Mouse (Mus musculus) megakaryocyte-erythroid progenitor cell, adult 5-6 weeks (primary cell): ENCODE measurements around the gene Cyp26b1. TPM values are rescaled to one million over a fixed set of nuclear protein-coding genes. Genes with fewer than 3 reads are reported as not detected.

Source experiments
- ATAC-seq: replicated peaks from 2 replicates; pipeline ENCODE4 v1.8.0; 2016; ENCODE audit warnings: mild to moderate bottlenecking, inconsistent platforms; ENCODE audit not compliant: severe bottlenecking, poor library complexity, low FRiP score, low TSS enrichment
- total RNA-seq, 2 experiments: library from RNA; stranded (forward) in 1 of 2; stranded (reverse) in 1 of 2; fragments of 200-1000, 215-1000 nt in 1 of 2; fragments of >200 nt in 1 of 2; fragmentation: Nextera tagmentation in 1 of 2; gene quantifications; 2 replicates each; pipeline ENCODE4 v1.2.3; 2014 to 2017

Gene Cyp26b1
- total RNA-seq, 2 experiments from 2014 or later: not detected

- ATAC-seq: no peak; the same call in 1 of the 2 replicates
Measured at GRCm38 (mm10) chr6:84569590-84569989, 24.1 kb downstream of the Cyp26b1 start.

GRCm38 (mm10) chr6:84568880-84569279, 24.8 kb downstream of the Cyp26b1 start:
- no peak for ATAC-seq

DNA sequence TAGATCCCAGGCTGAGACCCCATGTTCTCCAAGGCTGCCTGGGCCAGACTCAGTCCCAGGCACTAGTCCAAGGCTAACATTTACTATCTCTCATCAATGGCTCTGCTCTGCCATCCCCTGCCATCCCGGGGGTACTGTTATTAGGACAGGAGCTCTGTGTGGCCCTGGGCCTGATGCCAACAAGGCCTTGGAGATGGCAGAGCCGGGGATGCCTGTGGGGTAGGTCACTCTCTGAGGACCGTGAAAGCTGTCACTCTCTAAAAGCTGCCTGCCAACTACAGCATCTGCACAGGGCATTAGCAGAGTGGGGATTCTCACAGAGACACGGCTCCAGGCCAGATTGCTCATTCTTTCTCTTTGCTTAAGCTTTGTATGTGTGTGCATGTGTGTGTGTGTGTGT, 26.0 kb downstream of the Cyp26b1 start:
- ATAC-seq: no peak

GRCm38 (mm10) chr6:84566825-84567224, 26.9 kb downstream of the Cyp26b1 start:
- ATAC-seq: no peak

DNA sequence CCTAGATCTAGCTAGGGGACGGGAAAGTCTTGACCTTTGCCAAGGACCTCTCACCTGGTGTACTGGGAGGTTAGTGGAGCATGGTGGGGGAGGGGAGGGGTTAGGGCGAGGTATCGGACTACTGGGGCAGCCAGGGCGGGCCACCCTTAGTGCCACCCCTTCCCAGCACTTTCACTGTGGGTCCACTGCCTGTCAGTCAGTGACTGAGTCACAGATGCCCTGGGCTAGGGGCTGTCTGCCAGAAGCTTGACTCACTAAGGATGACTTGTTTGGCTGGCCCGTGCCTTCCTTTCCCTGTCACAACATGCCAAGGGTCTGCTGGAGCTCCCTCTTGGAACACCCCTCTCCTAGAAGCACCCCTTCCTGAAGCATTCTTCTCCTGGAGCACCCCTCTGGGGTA, 28.5 kb downstream of the Cyp26b1 start:
- no peak for ATAC-seq

- ATAC-seq: no peak
Measured at GRCm38 (mm10) chr6:84562948-84563347, 30.8 kb downstream of the Cyp26b1 start.

- no peak for ATAC-seq
Measured at GRCm38 (mm10) chr6:84561171-84561570, 32.5 kb downstream of the Cyp26b1 start.

GRCm38 (mm10) chr6:84549852-84550437, 43.8 kb downstream of the Cyp26b1 start:
- ATAC-seq: no peak

- ATAC-seq: peak; percentile 78
Measured at GRCm38 (mm10) chr6:84545428-84545827, 48.3 kb downstream of the Cyp26b1 start.

- no peak for ATAC-seq
Measured at GRCm38 (mm10) chr6:84544359-84544758, 49.3 kb downstream of the Cyp26b1 start.

GRCm38 (mm10) chr6:84543516-84543915, 50.2 kb downstream of the Cyp26b1 start:
- no peak for ATAC-seq

DNA sequence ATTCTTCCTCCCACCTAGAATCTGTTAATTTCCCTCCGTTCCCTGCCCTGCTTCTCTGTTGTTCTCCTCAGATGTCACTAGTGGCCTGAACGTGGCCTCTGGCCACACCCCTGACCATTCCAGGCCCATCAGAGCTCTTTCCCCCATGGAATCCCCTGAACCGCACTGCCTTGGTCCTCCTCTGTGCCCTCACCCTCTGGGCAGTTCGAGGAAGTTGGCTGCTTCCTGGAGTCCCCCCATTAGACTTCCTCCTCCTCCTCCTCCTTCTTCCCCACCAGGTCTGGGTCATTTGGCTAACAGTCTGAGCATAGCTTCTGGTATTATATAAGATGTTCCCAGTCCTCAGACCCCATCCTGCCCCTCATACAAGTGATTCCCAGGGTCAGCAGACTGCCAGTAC, 53.8 kb downstream of the Cyp26b1 start:
- no peak for ATAC-seq

DNA sequence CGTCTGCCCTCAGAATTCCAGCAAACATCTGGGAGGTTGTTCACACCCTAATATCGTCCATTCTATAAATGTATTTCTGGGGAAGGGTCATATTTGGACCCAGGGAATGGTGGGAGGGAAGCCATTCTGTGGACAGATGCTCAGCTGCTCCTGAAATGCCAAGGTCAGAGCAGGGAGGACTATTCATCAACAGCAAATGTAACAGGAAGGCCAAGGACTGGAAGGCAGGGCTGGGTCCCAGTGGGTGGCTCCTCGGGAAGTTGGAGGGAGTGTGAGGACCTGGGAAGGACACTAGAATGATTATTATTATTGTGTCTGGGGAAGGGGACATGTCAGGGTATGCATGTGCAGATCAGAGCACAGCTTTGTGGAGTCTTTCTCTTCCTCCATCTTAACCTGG, 55.0 kb downstream of the Cyp26b1 start:
- no peak for ATAC-seq

GRCm38 (mm10) chr6:84537611-84538197, 56.0 kb downstream of the Cyp26b1 start:
- ATAC-seq: no peak

DNA sequence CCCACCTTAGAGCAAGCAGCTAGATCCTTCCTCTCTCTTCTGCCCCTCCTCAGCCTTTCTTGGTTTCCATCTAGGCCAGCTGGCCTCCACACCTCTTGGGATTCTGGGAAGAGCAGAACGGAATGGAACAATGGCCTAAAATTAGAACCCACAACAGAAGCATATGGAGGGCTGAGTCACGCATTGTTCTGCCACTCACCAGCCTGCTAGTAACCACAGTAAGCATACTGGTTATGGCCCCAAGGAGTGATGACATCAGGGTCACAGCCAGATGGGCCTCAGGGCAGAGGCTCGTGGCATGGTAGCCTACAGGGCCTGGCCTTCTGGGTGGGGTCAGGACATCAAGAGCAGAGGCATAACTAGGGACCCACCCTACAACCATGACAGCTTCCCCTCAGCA, 58.8 kb downstream of the Cyp26b1 start:
- ATAC-seq: no peak

GRCm38 (mm10) chr6:84529912-84530311, 63.8 kb downstream of the Cyp26b1 start:
- no peak for ATAC-seq

- no peak; the same call in 1 of the 2 replicates for ATAC-seq
Measured at GRCm38 (mm10) chr6:84524901-84525601, 68.7 kb downstream of the Cyp26b1 start.
